Mouse (Mus musculus) forebrain, embryonic 13.5 days (tissue): ENCODE measurements at regions not wholly inside any gene's neighbourhood (a gene's known extent, or its start where the extent isn't known, plus 50 kb on each side); places are given as distances from the start of the nearest gene placed in this dataset.

Experiments
- ATAC-seq: fragments of 200-750 bp; cut with Nextera tagmentation; 2 replicates; pipeline ENCODE4 v1.8.0; 2017
- H3K27ac ChIP-seq: fragments of 300-500 bp; sonication (generic); 2 replicates; pipeline ENCODE4 v1.5.1; 2015; ENCODE audit warnings: inconsistent platforms, mild to moderate bottlenecking, moderate library complexity
- H3K27me3 ChIP-seq: fragments of 300-500 bp; sonication (generic); 2 replicates; pipeline ENCODE4 v1.6.1; 2015; ENCODE audit warnings: mild to moderate bottlenecking, inconsistent platforms
- H3K36me3 ChIP-seq: fragments of 300-500 bp; sonication (generic); 2 replicates; pipeline ENCODE4 v1.6.1; 2015; ENCODE audit warnings: mild to moderate bottlenecking, inconsistent platforms; ENCODE audit not compliant: poor library complexity, severe bottlenecking
- H3K4me1 ChIP-seq: fragments of 300-500 bp; sonication (generic); 2 replicates; pipeline ENCODE4 v1.6.1; 2015; ENCODE audit warnings: inconsistent platforms
- H3K4me2 ChIP-seq: fragments of 300-500 bp; sonication (generic); 2 replicates; pipeline ENCODE4 v1.6.1; 2015; ENCODE audit warnings: inconsistent platforms, mild to moderate bottlenecking, moderate library complexity
- H3K4me3 ChIP-seq: fragments of 300-500 bp; sonication (generic); 2 replicates; pipeline ENCODE4 v1.5.1; 2015; ENCODE audit warnings: mild to moderate bottlenecking, inconsistent platforms
- H3K9ac ChIP-seq: fragments of 300-500 bp; sonication (generic); 2 replicates; pipeline ENCODE4 v1.6.1; 2015; ENCODE audit warnings: mild to moderate bottlenecking, inconsistent platforms
- H3K9me3 ChIP-seq: fragments of 300-500 bp; sonication (generic); replicated peaks from 2 replicates; pipeline ENCODE4 v1.6.1; 2016; ENCODE audit warnings: inconsistent platforms
- WGBS: fragments of 180-500 bp; shearing (Covaris S2); methylation state at CpG from one replicate; pipeline ENCODE4 v1.1.7; 2015; 5-methylcytosine and 5-hydroxymethylcytosine counted together

DNA sequence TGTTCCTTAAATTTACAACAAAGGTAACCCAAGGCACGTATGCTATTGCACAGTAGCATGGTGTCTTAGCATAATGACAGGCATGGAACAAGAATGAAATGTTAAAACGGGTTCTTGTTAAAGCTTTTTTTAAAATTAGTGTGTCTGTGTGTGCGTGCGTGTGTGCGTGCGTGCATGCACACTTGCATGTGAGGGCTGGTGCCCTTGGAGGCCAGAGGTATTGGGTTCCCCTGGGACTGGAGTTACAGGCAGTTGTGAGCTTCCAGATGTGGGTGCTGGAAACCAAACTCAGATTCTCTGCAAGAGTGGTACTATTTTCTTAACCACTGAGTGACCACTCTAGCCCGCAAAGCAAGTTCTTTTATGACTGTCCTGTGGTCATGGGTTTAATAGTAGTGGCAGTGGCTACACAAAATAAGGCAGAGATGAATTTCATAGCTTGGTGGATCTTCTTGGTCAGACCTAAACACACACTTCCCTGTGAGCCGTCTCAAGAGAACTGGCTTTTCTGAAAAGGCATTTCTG, 59.3 kb upstream of the Dgkg start:
- Histone ChIP-seq H3K9me3 (no peaks in the 10 kb centered on the region), H3K36me3 (no peaks in the 10 kb centered on the region), H3K27me3 (no peaks in the 10 kb centered on the region), H3K4me1 (no peaks in the 10 kb centered on the region), H3K4me3 (no peak overlapping the region), H3K27ac (no peak overlapping the region), H3K9ac (no peak overlapping the region), H3K4me2 (no peak overlapping the region)
- ATAC-seq, result no peak
- 90% methylated on average over 8 of the region's 8 CpGs for WGBS

DNA sequence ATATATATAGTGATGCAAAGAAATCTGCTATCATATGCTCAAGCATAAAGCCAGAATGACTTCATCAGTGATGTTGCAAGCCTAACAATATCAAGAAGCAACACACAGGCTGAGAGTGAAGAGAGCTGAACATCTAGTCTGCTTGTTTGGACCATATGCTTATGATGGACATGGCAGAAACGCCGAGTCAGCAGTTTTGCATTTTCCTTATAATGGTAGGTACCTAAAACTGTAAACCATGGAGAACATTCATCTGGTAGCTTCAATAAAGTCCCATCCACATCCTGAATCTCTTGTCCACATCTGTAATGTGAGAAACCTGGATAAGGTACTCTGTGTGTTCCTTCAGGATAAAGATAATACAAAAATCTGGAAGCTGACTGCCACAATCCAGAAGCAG, 57.3 kb upstream of the Dgkg start:
- H3K36me3 ChIP-seq, result no peaks in the 10 kb centered on the region
- no peak overlapping the region for H3K4me3 ChIP-seq
- no peak overlapping the region for H3K27ac ChIP-seq
- no peak overlapping the region for H3K9ac ChIP-seq
- no peak overlapping the region for H3K4me2 ChIP-seq
- H3K9me3 ChIP-seq, result no peaks in the 10 kb centered on the region
- WGBS, result 97% methylated on average over 2 of the region's 2 CpGs
- H3K4me1 ChIP-seq, result no peaks in the 10 kb centered on the region
- ATAC-seq, result no peak
- H3K27me3 ChIP-seq, result no peaks in the 10 kb centered on the region

DNA sequence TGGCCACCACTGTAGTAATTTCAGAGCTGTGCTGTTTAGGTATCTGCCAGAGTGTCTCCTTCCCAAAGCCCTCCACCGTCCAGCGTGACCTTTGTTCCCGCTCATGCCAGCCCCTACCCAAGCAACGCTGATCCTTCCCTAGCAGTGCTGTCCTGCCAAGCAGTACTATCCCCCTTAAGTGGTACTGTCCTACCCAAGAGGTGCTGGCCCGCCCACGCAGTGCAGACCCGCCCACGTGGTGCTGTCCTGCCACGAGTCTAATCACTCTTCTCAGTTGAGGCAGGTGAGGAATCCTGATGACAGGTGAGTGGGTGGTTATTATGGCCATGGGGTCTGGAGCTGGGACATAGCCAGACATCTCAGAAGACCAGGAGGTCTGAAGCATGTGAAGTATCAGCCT, 51.7 kb upstream of the Dgkg start:
- H3K4me3 ChIP-seq, result no peak overlapping the region
- no peaks in the 10 kb centered on the region for H3K9me3 ChIP-seq
- no peaks in the 10 kb centered on the region for H3K4me1 ChIP-seq
- no peak overlapping the region for H3K9ac ChIP-seq
- H3K27me3 ChIP-seq, result no peaks in the 10 kb centered on the region
- no peak overlapping the region for H3K27ac ChIP-seq
- WGBS, result 68% methylated on average over 9 of the region's 9 CpGs
- H3K4me2 ChIP-seq, result no peak overlapping the region
- no peak for ATAC-seq
- no peaks in the 10 kb centered on the region for H3K36me3 ChIP-seq
